ENCODE assay signal across 10 mouse cellular contexts in genomic region chr15:7574811-7575210, GRCm38 (mm10).
DNase-seq lines count a peak whose midpoint lies in the region; ATAC-seq and TF ChIP-seq lines count a peak whose summit lies in the region.
"Had no signal": no experiment of that assay in that cellular context is flagged by ENCODE, and none has a peak within 500 bp of the region (broad histone marks: within the 10 kb centered on the region; RNA-seq: fewer than 3 reads in every experiment).

No protein-coding gene starts in this region.

- H3K4me3 ChIP-seq in gastrocnemius, adult 2 months, result peak overlapping the region; percentile 19; the same call in 1 of the 2 replicates

- no peak overlapping the region for H3K27ac ChIP-seq in gastrocnemius, adult 2 months

- ATAC-seq in inflammation-experienced regulatory T-cells, adult 6 months, result no peak

- intact Hi-C loops in gastrocnemius, adult 2 months (cut with DNase I), result no loop called here
- intact Hi-C loops in gastrocnemius, postnatal 14 days (cut with DNase I; ENCODE audit: low total_unique reads), result no loop called here

- DNase-seq in gastrocnemius, adult 2 months, result no peak
- DNase-seq in gastrocnemius, postnatal 14 days, result no peak
- peak; percentile 31 to 42 for DNase-seq in kidney, postnatal 4 days
- DNase-seq in kidney, adult 9 months, result no peak
- peak; percentile 93 for DNase-seq in adipocyte (ENCODE audit: low spot score)
- peak; percentile 33 for DNase-seq in lung, postnatal 14 days
- DNase-seq in urinary bladder, postnatal 14 days (ENCODE audit: low spot score), result no peak
- DNase-seq: gastrocnemius, postnatal 36 days; thymus, postnatal 36 days had no signal

- TF ChIP-seq CTCF in gastrocnemius, adult 2 months (IDR thresholded peaks at IDR 0.05), result no peak

Comparison
In these comparisons a context has a peak if more than half of its experiments do, and no peak if none do; other contexts are left out.
1. DNase-seq: peak in kidney, postnatal 4 days (2 of 2), adipocyte (single experiment) and lung, postnatal 14 days (single experiment); none in gastrocnemius, adult 2 months (single experiment), gastrocnemius, postnatal 14 days (single experiment), kidney, adult 9 months (single experiment) and urinary bladder, postnatal 14 days (single experiment).